Mouse (Mus musculus) activated CD4-positive, CD25-positive, alpha-beta regulatory T cell, adult 4 months (primary cell): ENCODE results near the gene Gm5244. TPM values are rescaled to one million over a fixed set of nuclear protein-coding genes. Genes with fewer than 3 reads are reported as not detected.

Source experiments
- polyA plus RNA-seq, 2 experiments: library from polyadenylated mRNA; unstranded; fragments of 100-300 nt; shearing (Covaris generic); gene quantifications; one replicate each; pipeline ENCODE4 v1.2.1; 2017

Gene Gm5244
- polyA plus RNA-seq, 2 experiments from 2014 or later: not detected

Other genes starting within 250 kb of the Gm5244 start
- not detected for gene Gm4952, start 246.7 kb upstream of the Gm5244 start, polyA plus RNA-seq
- gene Glyat, start 213.4 kb upstream of the Gm5244 start, polyA plus RNA-seq: not detected
- not detected for gene Olfr1442, start 176.2 kb upstream of the Gm5244 start, polyA plus RNA-seq
- gene Olfr1443, start 168.6 kb upstream of the Gm5244 start, polyA plus RNA-seq: not detected
- not detected for gene Keg1, start 150.9 kb upstream of the Gm5244 start, polyA plus RNA-seq
- gene Cntf, start 81.0 kb upstream of the Gm5244 start, polyA plus RNA-seq: 1 to 10 TPM; 2.1 to 3.0 TPM
- gene Zfp91, start 50.6 kb upstream of the Gm5244 start, polyA plus RNA-seq: 10 to 100 TPM; 17.1 to 17.2 TPM
- 100 to 1,000 TPM; 242 to 258 TPM for gene Lpxn, start 50.5 kb upstream of the Gm5244 start, polyA plus RNA-seq
- under 1 TPM; 0.19 to 0.25 TPM for gene Olfr1444, start 10.6 kb downstream of the Gm5244 start, polyA plus RNA-seq
- gene Olfr1445, start 37.2 kb downstream of the Gm5244 start, polyA plus RNA-seq: not detected
- 1 to 10 TPM in 1 of 2 experiments, not detected in 1; 1.1 TPM for gene Olfr1446, start 46.8 kb downstream of the Gm5244 start, polyA plus RNA-seq
- gene Olfr1447, start 57.1 kb downstream of the Gm5244 start, polyA plus RNA-seq: not detected
- gene Olfr1448, start 77.7 kb downstream of the Gm5244 start, polyA plus RNA-seq: not detected
- gene Olfr1449, start 84.2 kb downstream of the Gm5244 start, polyA plus RNA-seq: not detected
- gene Olfr1450, start 103.6 kb downstream of the Gm5244 start, polyA plus RNA-seq: not detected
- not detected for gene Olfr1451, start 148.3 kb downstream of the Gm5244 start, polyA plus RNA-seq
- not detected for gene Olfr1453, start 181.6 kb downstream of the Gm5244 start, polyA plus RNA-seq
- gene Olfr1454, start 213.9 kb downstream of the Gm5244 start, polyA plus RNA-seq: not detected